Mouse (Mus musculus): ENCODE measurements around the gene Bicc1.

Gene Bicc1

DNA sequence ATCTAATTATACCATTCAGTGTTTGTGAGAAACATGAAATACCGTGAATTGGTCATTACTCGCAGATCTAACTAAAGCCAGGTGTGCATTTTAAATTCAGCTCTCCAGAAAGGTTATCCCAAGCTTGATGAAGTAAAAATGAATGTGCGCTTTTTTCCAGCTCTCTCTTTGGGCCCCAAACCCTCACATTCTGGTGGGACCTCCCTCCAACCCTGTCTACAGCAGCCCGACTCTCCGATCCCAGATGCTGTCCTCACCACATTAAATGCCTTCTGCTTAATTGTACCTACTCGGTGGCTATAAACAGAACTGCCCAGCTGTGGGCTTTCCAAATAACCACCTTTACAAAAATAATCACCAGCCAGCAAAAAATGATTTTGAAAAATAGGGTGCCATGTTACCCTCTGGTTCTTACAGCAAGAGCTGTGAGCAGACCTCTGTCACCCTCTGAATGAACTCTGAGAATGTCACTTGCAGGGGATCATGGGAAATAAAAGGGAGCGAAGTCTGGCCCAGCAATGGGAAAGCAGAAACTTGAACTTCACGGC, 64.7 kb downstream of the Bicc1 start:
- CTCF ChIA-PET = no interaction called here
- POLR2A ChIA-PET = no interaction called here

DNA sequence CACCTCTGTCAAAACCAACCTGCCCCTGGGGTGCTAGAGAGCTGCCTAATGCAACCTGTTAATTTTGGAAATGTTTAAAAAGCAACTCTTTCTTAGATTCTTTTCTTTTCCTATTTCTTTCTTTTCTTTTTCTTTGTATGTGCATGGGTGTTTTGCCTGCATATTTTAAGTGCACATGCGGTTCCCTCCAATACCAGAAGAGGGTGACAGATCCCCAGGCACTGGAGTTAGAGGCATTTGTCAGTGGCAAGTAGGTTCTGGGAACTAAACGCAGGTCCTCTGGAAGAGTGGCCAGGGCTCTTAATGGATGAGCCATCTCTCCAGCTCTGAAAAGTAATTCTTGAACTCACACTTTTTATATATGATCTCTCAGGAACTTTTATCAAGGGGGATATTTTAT, 66.2 kb downstream of the Bicc1 start:
- ChIA-PET POLR2A (no interaction called here), CTCF (no interaction called here)

DNA sequence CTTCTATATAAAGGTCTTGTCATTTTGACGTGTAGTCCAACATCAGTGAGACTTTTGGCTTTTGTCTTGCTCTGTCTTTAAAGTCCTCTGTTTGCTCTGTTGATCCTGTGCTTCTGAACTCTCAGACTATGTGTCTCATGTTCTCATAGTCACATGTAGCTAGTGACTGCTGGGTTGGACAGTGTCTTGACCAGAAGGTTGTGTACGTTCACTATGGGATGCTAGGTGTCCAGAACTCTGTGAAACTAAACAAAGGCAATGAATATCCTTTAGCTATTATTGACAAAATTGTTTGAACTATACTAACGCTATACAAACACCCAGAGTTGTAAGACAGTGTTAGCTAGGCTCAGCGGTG, 72.2 kb downstream of the Bicc1 start:
- POLR2A ChIA-PET = no interaction called here
- CTCF ChIA-PET = interaction anchor here in 1 of 4 experiments (0.5 kb wide), 1 partner anchor 654 kb away, joined by 3 read pairs; no protein-coding TSS in a partner anchor

DNA sequence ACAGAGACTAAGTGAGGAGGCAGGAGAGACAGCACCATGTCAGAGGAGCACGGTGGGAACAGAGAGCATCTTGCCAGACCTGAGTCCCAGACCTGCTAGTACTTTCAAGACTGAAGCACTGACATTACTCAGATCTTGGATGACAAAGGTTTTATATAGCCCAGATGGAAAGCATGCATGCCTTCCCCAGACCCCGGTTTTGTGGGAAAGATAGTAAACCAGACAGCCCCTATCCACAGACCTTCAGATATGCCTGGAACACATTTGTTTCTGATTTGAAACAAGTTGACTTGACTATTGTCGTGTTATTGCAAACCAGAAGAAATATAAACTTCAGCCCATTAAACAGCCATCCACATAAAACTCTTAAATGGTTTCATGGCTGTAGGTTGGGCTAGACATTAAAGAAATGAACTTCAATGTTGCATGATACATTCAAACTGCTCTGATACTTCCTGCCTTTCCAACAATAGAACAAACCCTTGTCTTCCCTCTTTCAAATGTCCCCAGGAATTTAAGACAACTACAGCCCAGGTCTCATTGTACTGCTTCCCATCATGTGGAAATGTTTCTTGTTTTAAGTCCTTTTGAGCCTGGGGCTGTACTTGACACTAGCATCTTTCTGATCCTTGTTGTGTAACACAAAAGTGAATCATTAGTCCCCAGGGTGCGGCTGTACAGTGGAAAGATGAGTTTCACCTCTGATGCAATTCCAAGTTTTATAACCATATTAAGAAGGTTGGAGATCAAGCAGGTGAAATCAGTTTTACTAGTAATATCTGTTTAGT, 72.7 kb downstream of the Bicc1 start:
- ChIA-PET POLR2A (no interaction called here), CTCF (no interaction called here)

DNA sequence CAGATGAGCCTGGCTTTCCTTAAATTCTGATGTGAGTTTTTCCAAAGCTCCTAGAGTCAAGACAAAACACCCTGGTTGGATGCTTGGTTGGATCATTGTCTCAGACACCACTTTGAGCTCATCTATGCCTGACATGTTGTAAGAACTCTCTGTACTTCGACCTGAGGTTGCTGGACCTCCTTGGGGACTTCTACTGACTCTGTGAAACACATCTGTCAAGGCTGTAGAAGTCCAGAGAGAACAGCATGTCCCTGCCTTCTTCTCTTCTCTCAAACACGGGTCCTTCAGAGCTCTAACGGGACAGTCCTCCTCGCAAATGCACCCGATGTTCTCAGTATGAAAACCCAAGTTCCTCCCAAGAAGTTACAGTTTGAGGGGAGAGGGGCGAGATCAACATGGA, 76.5 kb downstream of the Bicc1 start:
- ChIA-PET CTCF (interaction anchor here in 2 of 4 experiments (0.8 to 1.2 kb wide), 2 partner anchors 89 to 143 kb away, joined by 3 to 4 read pairs; no protein-coding TSS in a partner anchor), POLR2A (interaction anchor here in 1 of 4 experiments (0.9 kb wide), 1 partner anchor 46 kb away, joined by 3 read pairs; no protein-coding TSS in a partner anchor)

DNA sequence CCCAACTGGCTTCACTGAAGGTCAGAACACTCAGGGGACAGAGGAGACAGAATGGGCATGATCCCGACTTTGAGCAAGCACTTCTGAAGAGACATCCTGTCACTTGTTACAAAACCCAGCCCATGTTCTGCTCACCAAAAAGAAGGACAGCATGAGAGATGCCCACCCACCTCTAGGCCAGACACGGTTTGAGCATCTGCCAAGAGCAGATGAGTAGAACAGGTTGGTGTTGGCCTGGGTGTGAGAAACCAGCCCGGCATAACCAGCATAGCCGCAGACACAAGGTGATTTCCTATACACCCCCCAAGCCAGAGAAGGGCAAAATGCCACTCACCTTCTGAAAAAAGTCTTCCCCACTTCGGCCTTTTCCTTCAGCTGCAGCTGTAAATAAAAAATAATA, 80.6 kb downstream of the Bicc1 start:
- ChIA-PET CTCF (no interaction called here), POLR2A (no interaction called here)

DNA sequence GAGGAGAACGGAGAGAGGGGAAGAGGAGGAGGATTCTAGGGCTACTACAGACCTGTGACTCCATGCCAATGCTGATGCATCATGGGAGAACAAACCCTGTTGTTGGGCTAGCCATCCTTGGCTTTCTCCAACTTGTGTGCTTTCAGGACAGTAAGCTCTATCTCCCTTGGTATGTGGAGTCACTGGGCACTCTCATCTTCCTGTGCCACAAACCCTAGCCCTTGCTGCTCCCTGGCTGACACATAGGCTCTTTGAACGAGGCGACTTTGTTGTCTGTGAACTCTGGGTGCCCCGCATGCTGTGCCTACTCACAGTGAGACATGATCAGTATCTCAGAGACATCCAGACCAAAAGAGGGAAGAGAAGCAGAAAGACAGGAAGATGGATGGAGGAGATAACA, 94.5 kb downstream of the Bicc1 start:
- POLR2A ChIA-PET = interaction anchor here in 1 of 4 experiments (0.6 kb wide), 1 partner anchor 237 kb away, joined by 13 read pairs; no protein-coding TSS in a partner anchor

DNA sequence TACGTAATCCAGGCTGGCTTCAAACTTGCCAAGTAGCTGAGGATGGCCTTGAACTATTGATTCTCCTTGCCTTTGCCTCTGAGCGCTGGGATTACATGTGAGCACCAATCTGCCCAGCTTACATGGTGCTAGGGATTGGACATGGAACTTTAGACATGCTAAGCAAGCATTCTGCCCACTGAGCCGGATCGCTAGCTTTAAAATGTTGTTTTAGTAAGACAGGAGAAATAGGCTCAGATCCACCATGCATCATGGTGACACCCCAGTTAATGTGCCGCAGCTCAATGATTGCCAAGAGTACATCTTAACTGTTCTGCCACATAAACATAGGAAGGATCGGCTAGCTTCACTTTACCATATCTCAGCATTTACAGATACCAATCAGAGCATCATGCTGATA, 94.9 kb downstream of the Bicc1 start:
- CTCF ChIA-PET = no interaction called here

More for the DNA sequence above, 94.5 kb downstream of the Bicc1 start:
- CTCF ChIA-PET = interaction anchor here in 1 of 4 experiments (1.2 kb wide), 1 partner anchor 161 kb away, joined by 3 read pairs; no protein-coding TSS in a partner anchor

DNA sequence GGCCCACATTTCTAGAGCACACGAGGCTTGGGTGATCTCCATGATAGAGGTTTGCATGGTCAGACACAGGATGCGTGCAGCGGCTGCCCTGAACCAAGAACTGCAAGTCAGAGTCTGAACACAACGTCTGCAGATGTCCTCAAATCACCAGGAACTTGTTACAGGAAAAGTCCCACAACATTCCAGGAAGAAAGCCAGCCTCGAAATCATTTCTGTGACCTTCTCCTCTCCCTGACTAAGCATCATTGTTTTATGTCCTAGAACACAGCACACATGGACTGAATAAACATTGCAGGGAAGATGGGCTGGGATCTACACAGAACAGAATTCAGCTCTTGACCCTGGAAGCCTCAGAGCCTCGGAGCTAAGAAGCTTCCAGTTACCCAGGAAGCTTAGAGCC, 97.3 kb downstream of the Bicc1 start:
- ChIA-PET POLR2A (no interaction called here), CTCF (interaction anchor here in 1 of 4 experiments (0.6 kb wide), 1 partner anchor 58 kb away, joined by 3 read pairs; no protein-coding TSS in a partner anchor)

More for the DNA sequence above, 94.9 kb downstream of the Bicc1 start:
- POLR2A ChIA-PET = no interaction called here

DNA sequence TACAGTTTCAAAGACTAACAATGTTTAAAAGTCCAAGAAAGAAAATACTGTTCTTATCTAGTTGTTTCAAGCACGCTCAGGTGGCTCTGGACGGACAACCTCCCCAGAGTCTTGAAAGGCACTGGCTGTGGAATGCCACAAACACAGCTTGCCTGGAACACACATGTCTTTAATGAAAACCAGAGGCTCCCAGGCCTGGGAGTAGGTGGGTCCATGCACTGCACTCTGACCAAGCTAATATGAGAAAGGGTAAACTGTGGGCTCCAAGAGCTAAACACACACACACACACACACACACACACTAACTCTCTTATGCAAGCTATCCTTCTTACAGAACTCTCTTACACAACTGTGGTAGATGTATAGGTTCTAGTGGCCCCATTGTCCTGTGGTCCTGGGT, 99.2 kb downstream of the Bicc1 start:
- CTCF ChIA-PET = interaction anchor here in 1 of 4 experiments (0.7 kb wide), 1 partner anchor 25 kb away, joined by 3 read pairs; no protein-coding TSS in a partner anchor
- POLR2A ChIA-PET = no interaction called here

DNA sequence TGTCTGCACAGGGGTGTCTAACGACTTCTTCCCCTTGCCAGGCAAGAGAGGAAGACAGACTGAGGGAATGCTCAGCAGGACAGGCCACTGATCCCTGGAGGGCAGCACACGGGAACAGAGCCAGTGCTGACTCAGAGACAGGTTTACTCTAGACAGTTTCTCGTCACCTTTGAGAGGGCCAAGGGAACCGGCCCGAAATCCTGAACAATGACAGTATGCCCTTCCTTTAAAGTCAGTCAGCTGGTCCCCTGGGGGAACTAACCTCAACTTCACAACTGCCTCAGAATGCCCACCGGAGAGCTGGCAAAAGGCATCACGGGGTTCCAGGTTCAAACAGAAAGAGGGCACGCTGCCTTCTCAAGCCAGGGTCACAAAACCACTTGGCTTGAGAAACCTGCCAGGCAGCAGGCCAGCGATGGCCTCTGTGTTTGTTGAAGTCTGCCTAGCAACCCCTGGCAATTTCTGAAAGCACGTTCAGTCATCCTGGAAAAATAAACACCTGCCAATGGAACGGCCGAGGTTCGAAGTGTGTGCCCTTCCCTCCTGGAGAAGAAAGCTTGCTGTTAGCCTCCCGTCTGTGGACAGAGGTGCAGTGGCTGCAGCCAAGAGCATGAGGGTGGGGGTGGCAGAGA, 100.8 kb downstream of the Bicc1 start:
- ChIA-PET CTCF (interaction anchor here in 3 of 4 experiments (0.6 to 1.2 kb wide), 4 partner anchors 13 to 463 kb away, joined by 3 read pairs; no protein-coding TSS in a partner anchor), POLR2A (interaction anchor here in 1 of 4 experiments (0.6 kb wide), 1 partner anchor 659 kb away, joined by 4 read pairs; no protein-coding TSS in a partner anchor)

DNA sequence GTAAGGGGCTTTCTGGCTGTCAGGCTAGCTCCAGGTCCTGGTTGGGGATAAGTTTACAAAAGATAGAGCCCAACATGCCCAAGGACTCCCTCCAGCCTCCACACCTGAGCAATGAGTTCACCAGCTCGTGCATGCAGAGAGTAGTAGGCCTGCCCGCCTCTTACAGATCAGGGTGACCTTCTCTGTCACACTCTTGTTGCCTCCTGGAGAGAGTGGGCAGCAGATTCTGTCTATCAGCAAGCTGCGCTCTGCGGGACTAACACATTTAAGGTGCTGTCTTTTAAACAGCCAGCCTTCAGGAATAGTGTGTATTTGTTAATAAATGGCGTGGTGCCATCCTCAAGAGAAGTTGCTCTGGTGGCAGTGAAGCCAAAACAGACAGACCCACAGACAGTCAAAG, 101.4 kb downstream of the Bicc1 start:
- ChIA-PET CTCF (interaction anchor here in 2 of 4 experiments (0.6 to 1.2 kb wide), 2 partner anchors 13 to 462 kb away, joined by 3 read pairs; no protein-coding TSS in a partner anchor), POLR2A (interaction anchor here in 1 of 4 experiments (0.6 kb wide), 1 partner anchor 1721 kb away, joined by 3 read pairs; no protein-coding TSS in a partner anchor)

DNA sequence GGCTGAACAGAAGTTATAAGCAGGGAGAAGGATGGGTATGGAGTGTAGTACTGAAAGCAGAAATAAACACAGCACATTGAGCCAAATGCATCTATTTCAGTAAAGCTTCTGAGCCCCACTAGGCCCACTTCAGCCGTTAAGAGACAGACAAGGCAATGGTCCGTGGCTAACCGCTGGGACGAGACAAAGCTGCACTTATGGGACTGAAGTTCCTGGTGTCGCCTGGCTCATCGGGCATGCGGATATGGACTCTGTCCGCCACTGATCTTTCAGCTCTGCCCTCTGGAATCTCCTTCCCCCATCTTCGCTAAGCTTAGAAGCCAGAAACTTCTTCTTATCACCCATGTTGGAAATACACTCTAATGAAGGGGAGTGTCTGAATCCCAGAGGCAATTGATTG, 106.8 kb downstream of the Bicc1 start:
- CTCF ChIA-PET = no interaction called here

DNA sequence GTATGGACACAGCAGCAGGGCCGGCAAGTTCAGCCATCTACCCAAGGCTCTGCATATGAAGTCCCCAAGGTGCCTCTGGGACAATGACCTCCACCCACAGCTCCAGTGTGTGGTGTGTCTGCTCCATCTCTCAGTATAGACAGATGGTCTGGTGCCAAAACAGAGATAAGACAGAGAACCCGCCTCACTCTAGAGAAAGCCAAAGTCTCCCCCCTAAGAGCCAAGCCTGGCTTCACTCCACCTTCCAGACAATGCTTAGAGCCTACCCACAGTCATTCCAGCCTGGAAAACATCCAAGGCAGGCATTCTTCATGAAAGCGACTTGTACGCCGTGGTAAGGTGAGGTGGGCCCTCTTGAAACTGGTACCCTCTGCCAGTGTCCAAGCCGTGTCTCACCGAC, 107.3 kb downstream of the Bicc1 start:
- ChIA-PET CTCF (interaction anchor here in 1 of 4 experiments (0.7 kb wide), 1 partner anchor 341 kb away, joined by 9 read pairs; no protein-coding TSS in a partner anchor), POLR2A (no interaction called here)

More for the DNA sequence above, 106.8 kb downstream of the Bicc1 start:
- POLR2A ChIA-PET = no interaction called here

DNA sequence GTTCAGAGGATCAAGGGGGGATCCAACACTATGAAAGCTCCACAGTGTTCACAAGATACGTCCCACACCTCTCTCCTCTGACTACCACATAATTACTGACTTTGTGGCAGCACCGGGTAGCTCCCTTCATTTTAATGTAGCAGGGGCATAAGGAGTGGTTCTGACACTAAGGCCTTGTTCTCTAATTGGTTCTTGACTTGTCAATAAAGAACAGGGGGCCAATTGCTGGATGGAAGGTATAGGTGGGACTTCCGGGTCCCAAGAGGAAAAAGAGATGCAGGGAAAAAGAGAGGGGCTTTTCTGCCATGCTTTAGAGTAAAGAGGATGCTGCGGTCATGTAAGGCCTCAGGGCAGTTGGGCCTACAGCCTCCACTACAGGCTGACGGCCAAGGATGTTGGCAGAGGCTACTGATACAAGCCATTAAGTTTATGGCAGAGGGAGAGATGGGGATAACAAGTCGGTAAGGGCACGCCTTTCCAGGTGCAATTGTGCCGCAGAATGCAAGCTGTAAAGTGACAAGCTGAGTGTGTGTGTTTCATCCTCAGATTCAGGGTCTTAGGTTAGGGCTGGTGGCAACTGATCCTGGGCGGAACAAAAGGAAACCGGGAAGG, 108.7 kb downstream of the Bicc1 start:
- ChIA-PET POLR2A (interaction anchor here in 1 of 4 experiments (0.6 to 1.0 kb wide), 2 partner anchors 80 to 1614 kb away, joined by 3 to 4 read pairs; no protein-coding TSS in a partner anchor), CTCF (interaction anchor here in 1 of 4 experiments (1.1 kb wide), 1 partner anchor 175 kb away, joined by 3 read pairs; no protein-coding TSS in a partner anchor)

DNA sequence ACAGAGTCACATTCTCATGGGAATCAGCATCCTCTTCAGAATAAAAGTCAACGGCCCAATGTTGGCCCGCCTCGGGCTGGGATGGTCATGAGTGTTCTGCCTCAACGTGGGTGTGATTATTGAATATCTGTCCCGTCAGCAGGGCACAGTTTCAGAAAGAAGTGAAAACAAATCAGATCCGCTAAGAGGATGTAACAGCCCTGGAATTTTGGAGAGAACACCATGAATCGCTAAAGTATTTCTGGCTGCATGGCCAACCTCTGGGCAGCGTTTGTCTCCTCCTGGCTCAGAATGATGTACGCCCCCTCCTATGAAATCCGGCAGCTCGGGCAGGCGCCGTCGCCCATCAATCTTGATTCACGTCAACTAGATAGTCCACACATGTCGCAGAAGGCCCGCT, 110.2 kb downstream of the Bicc1 start:
- CTCF ChIA-PET = no interaction called here
- POLR2A ChIA-PET = no interaction called here

DNA sequence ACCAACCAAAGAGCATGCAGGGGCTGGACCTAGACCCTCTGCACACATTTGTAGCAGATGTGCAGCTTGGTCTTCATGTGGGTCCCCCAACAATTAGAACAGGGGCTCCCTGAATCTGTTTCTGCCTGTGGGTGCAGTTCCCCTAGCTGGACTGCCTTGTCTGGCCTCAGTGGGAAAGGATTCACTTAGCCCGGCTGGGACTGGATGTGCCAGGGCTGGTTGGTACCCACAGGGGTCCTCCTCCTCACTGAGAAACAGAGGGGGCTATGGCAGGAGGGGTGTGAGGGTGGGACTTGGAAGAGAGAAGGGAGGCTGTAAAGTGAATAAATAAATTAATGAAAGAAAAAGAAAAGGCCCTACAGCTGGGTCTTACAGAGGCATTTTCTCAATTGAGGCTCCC, 115.1 kb downstream of the Bicc1 start:
- POLR2A ChIA-PET = no interaction called here
- CTCF ChIA-PET = no interaction called here

DNA sequence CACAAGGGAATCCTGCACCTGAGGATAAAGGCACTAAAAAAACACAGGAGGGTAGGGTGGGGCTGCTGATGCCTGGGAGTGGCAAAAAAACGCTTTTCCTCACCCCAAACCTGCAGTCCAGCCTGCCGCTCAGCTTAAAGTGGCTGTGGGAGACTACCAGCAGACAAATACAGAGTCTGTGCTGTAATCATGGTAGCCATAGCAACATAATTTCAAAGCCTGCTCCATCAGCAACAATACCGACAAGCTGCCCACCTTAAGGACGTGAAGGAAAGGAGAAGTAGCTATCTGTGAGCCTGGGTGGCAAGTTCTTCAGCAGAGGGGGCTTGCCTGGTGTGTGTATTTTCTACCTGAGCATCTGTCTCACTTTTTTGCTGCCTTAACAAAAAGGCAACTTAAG, 117.6 kb downstream of the Bicc1 start:
- ChIA-PET CTCF (no interaction called here), POLR2A (no interaction called here)

DNA sequence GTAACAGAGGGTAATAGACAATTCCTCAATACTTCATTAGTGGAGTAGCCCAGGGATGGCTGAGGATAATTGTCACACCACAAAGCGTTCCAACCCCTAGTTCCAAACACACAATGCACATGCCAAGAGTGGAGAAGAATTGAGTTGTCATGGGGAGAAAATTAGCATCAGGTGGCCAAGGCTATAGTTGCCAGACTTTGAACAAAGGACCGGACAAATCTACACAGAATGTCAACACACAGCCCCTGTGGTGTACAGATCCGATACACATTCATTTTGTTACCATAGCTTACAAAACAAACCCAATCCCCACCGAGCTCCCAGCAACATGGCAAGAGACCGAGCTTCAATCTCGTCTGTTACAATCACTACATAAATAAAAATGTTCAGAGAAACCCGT, 123.0 kb downstream of the Bicc1 start:
- POLR2A ChIA-PET = interaction anchor here in 1 of 4 experiments (1.6 kb wide), 1 partner anchor 47 kb away, joined by 3 read pairs; no protein-coding TSS in a partner anchor

DNA sequence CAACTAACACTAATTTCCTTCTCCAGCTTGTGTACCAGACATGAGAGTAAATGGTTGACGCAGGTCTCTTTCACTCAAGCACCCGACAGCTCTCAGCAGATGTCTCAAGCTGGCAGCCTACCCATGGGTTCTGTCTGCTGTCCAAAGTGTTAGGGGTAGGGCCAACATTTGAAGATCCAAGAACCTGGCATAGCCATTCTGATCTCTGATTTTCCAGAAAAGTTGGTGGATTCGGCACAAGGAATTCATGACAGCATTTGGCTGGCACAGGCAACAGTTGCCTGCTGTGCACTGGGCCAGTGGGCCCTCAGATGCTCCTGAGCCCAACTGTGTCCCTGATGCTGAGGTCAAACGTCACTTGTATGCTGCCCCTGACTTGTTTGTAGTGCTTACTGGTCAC, 130.5 kb downstream of the Bicc1 start:
- ChIA-PET POLR2A (no interaction called here), CTCF (no interaction called here)

More for the DNA sequence above, 123.0 kb downstream of the Bicc1 start:
- CTCF ChIA-PET = no interaction called here
